Mouse (Mus musculus) ES-Bruce4 (cell line): ENCODE results near the gene Wscd1. TPM values are rescaled to one million over a fixed set of nuclear protein-coding genes. Genes with fewer than 3 reads are reported as not detected.
A peak's percentile ranks its signal among the peaks of the same experiment; 100 is the strongest.

Experiments used
- H3K27ac ChIP-seq: 2 replicates; pipeline ENCODE4 v1.5.1; 2012; ENCODE audit warnings: low read length, inconsistent platforms; ENCODE audit not compliant: insufficient read depth
- H3K27me3 ChIP-seq: 2 replicates; pipeline ENCODE4 v1.6.1; 2012; ENCODE audit warnings: mild to moderate bottlenecking, low read length, inconsistent platforms; ENCODE audit not compliant: control insufficient read depth, poor library complexity, insufficient read depth, severe bottlenecking
- H3K36me3 ChIP-seq: 2 replicates; pipeline ENCODE4 v1.6.1; 2012; ENCODE audit warnings: inconsistent platforms, mild to moderate bottlenecking, low read length, moderate library complexity; ENCODE audit not compliant: control insufficient read depth, poor library complexity, insufficient read depth, severe bottlenecking
- H3K4me1 ChIP-seq: one replicate; pipeline ENCODE4 v1.8.1; 2011; ENCODE audit warnings: low read length; ENCODE audit not compliant: control insufficient read depth, insufficient read depth
- H3K4me3 ChIP-seq: 2 replicates; pipeline ENCODE4 v1.5.1; 2011; ENCODE audit warnings: low read depth, mild to moderate bottlenecking, low read length
- H3K9ac ChIP-seq: 2 replicates; pipeline ENCODE4 v1.6.1; 2012; ENCODE audit warnings: low read depth, mild to moderate bottlenecking, inconsistent platforms; ENCODE audit not compliant: poor library complexity, severe bottlenecking
- H3K9me3 ChIP-seq: replicated peaks from 2 replicates; pipeline ENCODE4 v1.6.1; 2012; ENCODE audit warnings: mild to moderate bottlenecking, low read length, inconsistent platforms; ENCODE audit not compliant: control insufficient read depth, poor library complexity, insufficient read depth, severe bottlenecking
- CTCF ChIP-seq: IDR thresholded peaks from one replicate; pipeline ENCODE4 v1.8.1; 2011; ENCODE audit warnings: low read depth, low read length
- EP300 ChIP-seq: IDR thresholded peaks from 2 replicates; pipeline ENCODE4 v1.6.1; 2011; ENCODE audit warnings: low read depth, low read length; ENCODE audit not compliant: insufficient read depth
- POLR2A ChIP-seq: IDR thresholded peaks from one replicate; pipeline ENCODE4 v1.8.1; 2011; ENCODE audit warnings: low read length; ENCODE audit not compliant: insufficient read depth
- polyA plus RNA-seq: library from polyadenylated mRNA; stranded (reverse); fragments of >200 nt; gene quantifications from 2 replicates; pipeline ENCODE4 v1.2.4, GENCODE M21; 2011; ENCODE audit warnings: low read depth; ENCODE audit not compliant: missing spikeins, insufficient read depth, insufficient read length

Wscd1 gene
- polyA plus RNA-seq, 1 experiment, result 2.7 TPM

- Histone ChIP-seq H3K27ac (no peak overlapping the region), H3K9ac (no peak overlapping the region), H3K9me3 (peaks cover 3% of the 10 kb centered on the region; the same call in 1 of the 2 replicates), H3K27me3 (no peaks in the 10 kb centered on the region), H3K4me3 (no peak overlapping the region), H3K36me3 (no peaks in the 10 kb centered on the region), H3K4me1 (no peaks in the 10 kb centered on the region)
- no peak for TF ChIP-seq POLR2A
Measured at GRCm38 (mm10) chr11:71745875-71746274, 3.8 kb upstream of the Wscd1 start.

DNA sequence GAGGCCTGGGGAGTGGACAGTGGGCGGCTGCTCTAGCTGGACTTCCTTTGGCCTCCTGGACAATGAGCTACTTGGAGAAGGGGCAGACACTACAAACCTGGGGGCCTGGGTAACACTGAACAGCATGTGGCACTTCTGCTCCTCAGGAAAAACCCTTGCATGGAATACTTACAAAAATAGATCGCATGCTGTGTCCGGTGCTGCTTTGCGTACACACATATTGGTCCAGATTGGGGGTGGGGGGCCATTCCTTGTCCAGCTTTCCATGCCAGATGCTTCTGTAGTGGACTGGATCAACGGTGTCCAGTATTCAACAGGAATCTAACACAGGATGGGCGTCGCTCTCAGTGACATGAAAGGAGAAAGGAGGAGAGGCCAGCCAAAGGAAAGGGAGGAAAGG is 2.0 kb upstream of the Wscd1 start:
- Histone ChIP-seq H3K36me3 (no peaks in the 10 kb centered on the region), H3K9ac (no peak overlapping the region), H3K4me3 (no peak overlapping the region), H3K27me3 (peaks cover 6% of the 10 kb centered on the region), H3K9me3 (0 out of 2 replicates have a peak, but pooled peaks cover 3% of the 10 kb centered on the region), H3K27ac (no peak overlapping the region), H3K4me1 (no peaks in the 10 kb centered on the region)
- TF ChIP-seq POLR2A, result no peak
- TF ChIP-seq EP300, result no peak
- TF ChIP-seq CTCF, result no peak

GRCm38 (mm10) chr11:71750534-71751173 is 934 bp downstream of the Wscd1 start:
- Histone ChIP-seq H3K27me3 (peaks cover 6% of the 10 kb centered on the region), H3K36me3 (no peaks in the 10 kb centered on the region), H3K4me1 (no peaks in the 10 kb centered on the region), H3K9ac (peak overlapping the region; percentile 78), H3K27ac (no peak overlapping the region), H3K4me3 (peak overlapping the region; percentile 83), H3K9me3 (0 out of 2 replicates have a peak, but pooled peaks cover 3% of the 10 kb centered on the region)
- TF ChIP-seq EP300 (0 out of 2 replicates have a peak, but pooled peaks have one; percentile 30), CTCF (no peak)

DNA sequence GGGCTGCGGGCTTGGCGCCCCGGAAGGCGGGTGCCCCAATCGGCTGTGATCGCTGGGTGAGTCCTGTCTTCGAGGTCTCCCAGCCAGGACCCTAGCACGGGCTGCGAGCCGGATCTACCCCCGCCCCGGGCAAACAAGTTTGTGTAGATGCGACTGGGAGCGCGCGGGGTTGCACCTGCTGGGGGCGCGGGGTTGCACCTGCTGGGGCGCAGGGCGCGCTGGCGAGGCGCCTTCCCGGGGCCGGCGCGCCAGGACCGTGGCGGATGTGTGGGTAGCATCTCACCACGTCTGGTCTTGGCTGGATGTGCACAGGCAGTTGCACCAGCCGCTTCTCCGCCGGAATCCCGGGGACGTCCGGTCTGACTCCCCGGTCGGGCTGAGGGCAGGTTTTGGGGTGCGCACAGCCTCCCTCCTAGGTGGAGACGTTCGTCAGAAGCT is 1.5 kb downstream of the Wscd1 start:
- Histone ChIP-seq H3K4me1 (no peaks in the 10 kb centered on the region), H3K4me3 (peak overlapping the region; percentile 83), H3K36me3 (no peaks in the 10 kb centered on the region), H3K9me3 (0 out of 2 replicates have a peak, but pooled peaks cover 3% of the 10 kb centered on the region), H3K27me3 (peaks cover 6% of the 10 kb centered on the region), H3K9ac (peak overlapping the region; percentile 78), H3K27ac (no peak overlapping the region)
- TF ChIP-seq POLR2A (no peak), CTCF (no peak), EP300 (no peak)

DNA sequence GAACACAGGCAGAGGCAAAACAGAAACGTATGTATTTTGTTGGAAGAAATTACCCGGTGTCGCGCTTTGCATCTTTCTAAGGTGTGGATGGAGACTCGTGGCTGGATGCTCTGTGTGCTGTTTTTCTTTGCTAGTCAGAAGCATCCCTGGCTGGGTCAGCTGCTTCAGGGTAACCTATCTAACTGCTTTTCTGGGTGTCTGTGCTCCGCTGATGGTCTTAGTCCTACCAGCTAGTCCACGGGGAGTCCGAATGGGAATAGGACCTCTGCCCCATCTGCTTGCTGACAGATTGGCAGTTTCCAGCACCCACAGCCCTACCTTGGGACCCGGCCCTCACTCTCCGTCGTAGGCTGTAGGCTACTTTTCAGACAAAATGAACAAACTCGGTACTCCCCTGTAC is 2.0 kb downstream of the Wscd1 start:
- Histone ChIP-seq H3K4me1 (no peaks in the 10 kb centered on the region), H3K4me3 (peak overlapping the region; percentile 83), H3K9me3 (0 out of 2 replicates have a peak, but pooled peaks cover 3% of the 10 kb centered on the region), H3K9ac (peak overlapping the region; percentile 78), H3K27me3 (peaks cover 6% of the 10 kb centered on the region), H3K36me3 (no peaks in the 10 kb centered on the region), H3K27ac (no peak overlapping the region)
- TF ChIP-seq POLR2A, result no peak
- no peak for TF ChIP-seq EP300
- no peak for TF ChIP-seq CTCF

GRCm38 (mm10) chr11:71752626-71753025 is 2.9 kb downstream of the Wscd1 start:
- Histone ChIP-seq H3K4me3 (no peak overlapping the region), H3K9ac (no peak overlapping the region), H3K27me3 (peaks cover 6% of the 10 kb centered on the region), H3K27ac (no peak overlapping the region), H3K4me1 (no peaks in the 10 kb centered on the region), H3K9me3 (0 out of 2 replicates have a peak, but pooled peaks cover 3% of the 10 kb centered on the region), H3K36me3 (no peaks in the 10 kb centered on the region)
- TF ChIP-seq POLR2A, result no peak
- no peak for TF ChIP-seq EP300
- no peak for TF ChIP-seq CTCF
